Mouse (Mus musculus) E14TG2a.4 (cell line): ENCODE data around the gene Cyp27a1.

ENCODE experiments used
- H3K27me3 ChIP-seq: 2 replicates; pipeline ENCODE4 v1.6.1; 2014; ENCODE audit warnings: low read length, control low read depth; ENCODE audit not compliant: insufficient read depth
- H3K36me3 ChIP-seq: 2 replicates; pipeline ENCODE4 v1.6.1; 2014; ENCODE audit warnings: low read length, control low read depth; ENCODE audit not compliant: insufficient read depth
- H3K4me1 ChIP-seq: replicated peaks from 2 replicates; pipeline ENCODE4 v1.6.1; 2014; ENCODE audit warnings: low read depth, low read length, control low read depth
- H3K4me3 ChIP-seq: replicated peaks from 2 replicates; pipeline ENCODE4 v1.5.1; 2014; ENCODE audit warnings: mild to moderate bottlenecking, low read length
- H3K9me3 ChIP-seq: 2 replicates; pipeline ENCODE4 v1.6.1; 2014; ENCODE audit warnings: low read length, control low read depth
- CTCF ChIP-seq: conservative IDR thresholded peaks from 2 replicates; pipeline ENCODE4 v1.5.1; 2014; ENCODE audit warnings: low read length
- NANOG ChIP-seq: IDR thresholded peaks from 2 replicates; pipeline ENCODE4 v1.6.1; 2014; ENCODE audit warnings: borderline replicate concordance, low read length, mixed read lengths
- POU5F1 ChIP-seq: IDR thresholded peaks from 2 replicates; pipeline ENCODE4 v1.6.1; 2014; ENCODE audit warnings: low read length, borderline replicate concordance

The Cyp27a1 gene

GRCm38 (mm10) chr1:74750683-74751082 is 37.3 kb downstream of the Cyp27a1 start:
- Histone ChIP-seq H3K4me1 (peaks cover 39% of the 10 kb centered on the region), H3K4me3 (no peak overlapping the region), H3K27me3 (peaks cover 55% of the 10 kb centered on the region), H3K9me3 (no peaks in the 10 kb centered on the region), H3K36me3 (no peaks in the 10 kb centered on the region)
- TF ChIP-seq NANOG, result no peak
- TF ChIP-seq POU5F1, result no peak
- TF ChIP-seq CTCF, result no peak

GRCm38 (mm10) chr1:74752150-74752549 is 38.8 kb downstream of the Cyp27a1 start:
- Histone ChIP-seq H3K36me3 (no peaks in the 10 kb centered on the region), H3K9me3 (no peaks in the 10 kb centered on the region), H3K4me3 (no peak overlapping the region), H3K4me1 (peaks cover 37% of the 10 kb centered on the region), H3K27me3 (peaks cover 43% of the 10 kb centered on the region)
- TF ChIP-seq POU5F1 (no peak), NANOG (no peak), CTCF (no peak)

DNA sequence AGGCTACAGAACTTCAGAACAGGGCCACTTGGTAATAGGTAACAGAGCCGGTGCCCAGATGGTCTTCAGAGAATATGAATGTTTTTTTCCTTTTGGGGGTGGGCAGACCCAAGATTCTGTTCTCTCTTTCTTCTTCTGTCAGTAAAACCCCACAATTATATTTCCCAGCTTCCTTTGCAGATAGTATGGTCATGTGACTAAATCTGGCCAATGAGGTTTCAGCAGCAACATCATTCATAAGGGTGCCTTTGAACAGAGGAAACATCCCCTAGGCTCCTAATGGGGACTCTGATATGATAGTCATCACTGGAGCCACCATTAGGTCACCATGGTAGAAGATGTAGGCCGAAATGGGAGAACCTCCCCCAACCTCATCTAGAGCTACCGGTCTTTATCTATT is 39.5 kb downstream of the Cyp27a1 start:
- Histone ChIP-seq H3K36me3 (no peaks in the 10 kb centered on the region), H3K4me1 (peaks cover 30% of the 10 kb centered on the region), H3K9me3 (no peaks in the 10 kb centered on the region), H3K4me3 (no peak overlapping the region), H3K27me3 (peaks cover 36% of the 10 kb centered on the region)
- TF ChIP-seq POU5F1 (no peak), NANOG (no peak), CTCF (no peak)

- TF ChIP-seq POU5F1, result no peak
- no peak for TF ChIP-seq NANOG
- TF ChIP-seq CTCF, result no peak
- peaks cover 30% of the 10 kb centered on the region for H3K27me3 ChIP-seq
- peaks cover 24% of the 10 kb centered on the region for H3K4me1 ChIP-seq
Measured at GRCm38 (mm10) chr1:74753266-74753974, 40.0 kb downstream of the Cyp27a1 start.

GRCm38 (mm10) chr1:74754175-74754785 is 40.9 kb downstream of the Cyp27a1 start:
- TF ChIP-seq CTCF (no peak), POU5F1 (no peak), NANOG (no peak)
- peaks cover 25% of the 10 kb centered on the region for H3K27me3 ChIP-seq
- peaks cover 17% of the 10 kb centered on the region for H3K4me1 ChIP-seq
- H3K9me3 ChIP-seq, result no peaks in the 10 kb centered on the region
- H3K36me3 ChIP-seq, result no peaks in the 10 kb centered on the region
- H3K4me3 ChIP-seq, result no peak overlapping the region

More at GRCm38 (mm10) chr1:74753266-74753974, 40.0 kb downstream of the Cyp27a1 start:
- no peaks in the 10 kb centered on the region for H3K36me3 ChIP-seq
- H3K9me3 ChIP-seq, result no peaks in the 10 kb centered on the region
- H3K4me3 ChIP-seq, result no peak overlapping the region

GRCm38 (mm10) chr1:74759773-74760172 is 46.4 kb downstream of the Cyp27a1 start:
- peaks cover 28% of the 10 kb centered on the region for H3K27me3 ChIP-seq
- TF ChIP-seq CTCF (peak; percentile 55), POU5F1 (no peak)
- no peaks in the 10 kb centered on the region for H3K36me3 ChIP-seq
- no peak overlapping the region for H3K4me3 ChIP-seq
- no peaks in the 10 kb centered on the region for H3K9me3 ChIP-seq
- H3K4me1 ChIP-seq, result peaks cover 1% of the 10 kb centered on the region; the same call in 1 of the 2 replicates

DNA sequence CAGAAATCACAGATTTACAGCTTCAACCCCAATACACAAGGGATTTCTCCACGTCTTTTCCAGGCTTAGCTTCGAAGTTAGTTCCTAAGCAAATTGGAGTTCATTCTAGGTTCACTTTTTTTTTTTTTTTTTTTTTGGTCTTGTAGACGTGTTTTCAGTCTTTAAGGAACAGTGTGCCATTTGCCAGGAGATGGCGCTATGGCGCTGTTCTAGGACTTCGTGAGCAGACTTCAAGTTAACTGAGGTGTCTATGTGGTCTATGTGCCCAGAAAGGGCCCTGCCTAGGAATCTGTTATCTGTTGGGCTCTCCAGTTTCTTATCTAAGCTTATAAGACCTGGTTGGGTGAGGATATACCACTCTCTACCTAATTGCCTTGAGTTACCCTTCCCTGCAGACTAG is 49.7 kb downstream of the Cyp27a1 start:
- no peaks in the 10 kb centered on the region for H3K36me3 ChIP-seq
- peak; percentile 70 for TF ChIP-seq CTCF
- TF ChIP-seq POU5F1, result no peak
- H3K27me3 ChIP-seq, result peaks cover 58% of the 10 kb centered on the region
- no peaks in the 10 kb centered on the region; the same call in 1 of the 2 replicates for H3K4me1 ChIP-seq
- no peaks in the 10 kb centered on the region for H3K9me3 ChIP-seq
- H3K4me3 ChIP-seq, result no peak overlapping the region

DNA sequence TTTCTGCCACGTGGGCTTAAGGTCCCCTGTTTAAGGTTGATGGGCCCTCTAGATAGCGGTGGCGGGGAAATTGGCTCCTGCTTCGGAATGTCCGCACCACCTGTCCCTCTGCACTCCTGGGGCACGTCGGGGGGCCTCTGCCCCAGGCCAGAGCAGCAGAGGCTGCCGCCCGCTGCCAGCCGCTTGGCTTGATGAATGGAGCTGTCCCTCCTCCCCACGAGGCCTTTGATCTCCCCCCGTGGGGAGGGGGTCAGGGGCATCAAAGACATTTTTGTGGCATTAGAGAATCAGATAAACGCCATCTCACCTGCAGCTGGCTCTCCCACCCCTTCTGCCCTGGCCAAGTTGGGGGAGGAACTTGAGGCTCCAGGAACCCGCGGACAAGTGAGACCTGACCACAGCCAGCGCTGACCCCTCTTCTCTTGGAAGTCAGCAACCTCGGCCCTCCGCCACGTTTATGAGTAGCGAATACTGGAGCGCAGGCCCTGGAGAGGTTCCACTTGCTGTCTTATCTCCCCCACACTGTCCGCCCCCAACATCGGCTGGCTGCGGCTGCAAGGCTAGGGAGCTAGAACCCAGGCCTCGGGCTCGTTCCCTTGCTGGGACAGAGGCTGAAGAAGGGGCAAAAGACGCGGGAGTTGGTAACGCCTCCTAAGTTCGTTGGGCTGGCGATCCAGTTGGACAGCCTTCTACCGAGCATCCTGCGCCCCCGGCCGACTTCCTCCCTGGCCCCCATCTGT is 57.5 kb downstream of the Cyp27a1 start:
- no peaks in the 10 kb centered on the region for H3K9me3 ChIP-seq
- peaks cover 58% of the 10 kb centered on the region for H3K4me1 ChIP-seq
- H3K4me3 ChIP-seq, result peak overlapping the region; percentile 67
- TF ChIP-seq POU5F1 (no peak), NANOG (no peak), CTCF (no peak)
- peaks cover 93% of the 10 kb centered on the region for H3K27me3 ChIP-seq
- no peaks in the 10 kb centered on the region for H3K36me3 ChIP-seq
